Mouse (Mus musculus): ENCODE measurements around the gene Ctnnb1. TPM values are rescaled to one million over a fixed set of nuclear protein-coding genes. Genes with fewer than 3 reads are reported as not detected.

Ctnnb1 gene
- polyA plus RNA-seq, 1 experiment from 2014 or later = 698 TPM

DNA sequence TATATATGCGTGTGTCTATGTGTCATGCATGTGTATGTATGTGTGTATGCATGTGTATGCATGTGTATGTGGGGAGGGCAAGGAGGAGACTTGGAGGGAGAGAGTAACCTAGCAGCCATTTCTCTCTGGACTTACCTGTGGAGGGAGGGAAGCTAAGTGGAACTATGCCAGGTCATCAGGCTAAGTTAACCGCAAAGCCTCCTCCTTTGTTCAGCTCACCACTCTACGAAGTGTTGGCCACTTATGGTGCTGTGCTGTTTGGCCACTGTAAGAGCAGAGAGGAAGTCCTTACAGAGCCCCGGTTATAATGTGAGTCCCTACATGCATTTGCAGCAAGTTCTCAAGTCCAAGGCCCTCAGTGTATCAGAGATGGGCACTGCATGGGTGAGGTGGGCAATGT, 47.8 kb downstream of the Ctnnb1 start:
- H3K36me3 ChIP-seq = no peaks in the 10 kb centered on the region

DNA sequence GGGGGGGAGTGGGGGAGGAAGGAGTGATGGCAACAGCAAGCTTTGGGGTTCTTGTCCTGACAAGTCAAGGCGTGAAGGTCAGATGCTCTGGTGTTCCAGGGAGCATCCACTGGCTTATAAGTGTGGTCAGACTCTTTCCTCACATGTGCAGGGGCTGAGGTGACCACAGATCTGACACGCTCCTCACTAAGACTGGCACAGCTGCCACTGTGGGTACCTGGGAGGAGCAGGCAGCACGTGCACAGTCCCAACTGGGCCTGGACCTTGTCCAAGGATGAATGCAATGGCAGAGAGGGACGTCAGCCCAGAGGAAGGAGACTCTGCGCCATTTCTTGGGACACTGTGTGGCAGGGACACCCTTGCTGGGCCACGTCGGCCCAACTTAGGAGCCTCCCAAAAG, 52.8 kb downstream of the Ctnnb1 start:
- H3K4me3 ChIP-seq = no peak overlapping the region
- peaks cover 32% of the 10 kb centered on the region for H3K4me1 ChIP-seq
- DNase-seq (ENCODE audit: low spot score) = no peak
- 86% methylated on average over 7 of the region's 7 CpGs for WGBS
- no peak overlapping the region for H3K27ac ChIP-seq
- H3K36me3 ChIP-seq = no peaks in the 10 kb centered on the region
- H3K9me3 ChIP-seq (replicated peaks) = no peaks in the 10 kb centered on the region
- no peaks in the 10 kb centered on the region for H3K27me3 ChIP-seq (ENCODE audit: low read depth, poor library complexity, severe bottlenecking)

More for the DNA sequence above, 47.8 kb downstream of the Ctnnb1 start:
- H3K27ac ChIP-seq = no peak overlapping the region
- WGBS = 92% methylated on average over 4 of the region's 4 CpGs
- no peak for DNase-seq (ENCODE audit: low spot score)
- H3K27me3 ChIP-seq (ENCODE audit: low read depth, poor library complexity, severe bottlenecking) = no peaks in the 10 kb centered on the region
- H3K4me3 ChIP-seq = no peak overlapping the region
- no peaks in the 10 kb centered on the region for H3K9me3 ChIP-seq (replicated peaks)
- H3K4me1 ChIP-seq = peaks cover 28% of the 10 kb centered on the region

DNA sequence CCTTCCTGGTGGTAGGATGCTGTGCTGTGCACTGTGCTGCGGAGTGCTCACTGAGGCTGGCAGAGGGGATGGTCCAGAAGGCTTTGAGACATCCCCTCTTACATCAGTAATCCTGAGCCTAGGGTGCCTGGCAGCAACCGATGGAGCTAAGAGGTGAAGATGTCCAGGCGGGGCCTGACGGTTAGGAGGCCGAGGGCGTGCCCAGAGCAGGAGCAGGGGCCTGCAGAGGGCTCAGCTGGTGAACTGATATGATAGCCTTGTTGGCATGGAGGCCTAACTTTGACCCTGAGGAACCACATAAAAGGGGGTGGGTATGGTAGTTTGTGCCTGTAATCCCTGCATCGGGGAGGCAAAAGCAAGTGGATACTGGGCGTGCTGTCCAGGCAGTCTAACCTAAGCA, 54.8 kb downstream of the Ctnnb1 start:
- DNase-seq (ENCODE audit: low spot score) = no peak
- H3K9me3 ChIP-seq (replicated peaks) = no peaks in the 10 kb centered on the region
- H3K4me3 ChIP-seq = no peak overlapping the region
- peaks cover 32% of the 10 kb centered on the region for H3K4me1 ChIP-seq
- H3K27me3 ChIP-seq (ENCODE audit: low read depth, poor library complexity, severe bottlenecking) = no peaks in the 10 kb centered on the region
- 89% methylated on average over 8 of the region's 8 CpGs for WGBS
- no peak overlapping the region for H3K27ac ChIP-seq
- no peaks in the 10 kb centered on the region for H3K36me3 ChIP-seq

DNA sequence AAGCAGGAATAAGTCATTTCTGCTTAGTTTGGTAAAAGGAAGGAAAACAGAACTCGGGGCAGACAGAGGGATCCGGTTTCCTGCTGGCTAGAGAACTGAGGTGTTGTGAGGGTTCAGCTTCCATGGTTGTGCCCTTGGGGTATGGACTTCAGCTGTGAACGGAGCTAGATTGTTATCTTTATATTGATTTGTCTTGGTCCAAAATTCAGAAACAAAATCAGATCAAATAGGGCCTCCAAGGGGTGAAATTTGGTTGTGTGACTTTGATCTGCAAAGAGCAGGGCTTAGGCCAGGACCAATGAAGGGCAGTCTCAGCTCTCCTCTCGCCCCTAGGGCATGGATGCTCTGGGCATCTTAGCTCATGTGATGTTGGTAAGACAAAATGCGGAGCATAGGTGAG, 55.5 kb downstream of the Ctnnb1 start:
- Histone ChIP-seq H3K9me3 (replicated peaks) (no peaks in the 10 kb centered on the region), H3K4me1 (peaks cover 28% of the 10 kb centered on the region), H3K27ac (no peak overlapping the region), H3K27me3 (ENCODE audit: low read depth, poor library complexity, severe bottlenecking) (no peaks in the 10 kb centered on the region), H3K36me3 (no peaks in the 10 kb centered on the region), H3K4me3 (no peak overlapping the region)
- no peak for DNase-seq (ENCODE audit: low spot score)
- 81% methylated on average over 5 of the region's 5 CpGs for WGBS

DNA sequence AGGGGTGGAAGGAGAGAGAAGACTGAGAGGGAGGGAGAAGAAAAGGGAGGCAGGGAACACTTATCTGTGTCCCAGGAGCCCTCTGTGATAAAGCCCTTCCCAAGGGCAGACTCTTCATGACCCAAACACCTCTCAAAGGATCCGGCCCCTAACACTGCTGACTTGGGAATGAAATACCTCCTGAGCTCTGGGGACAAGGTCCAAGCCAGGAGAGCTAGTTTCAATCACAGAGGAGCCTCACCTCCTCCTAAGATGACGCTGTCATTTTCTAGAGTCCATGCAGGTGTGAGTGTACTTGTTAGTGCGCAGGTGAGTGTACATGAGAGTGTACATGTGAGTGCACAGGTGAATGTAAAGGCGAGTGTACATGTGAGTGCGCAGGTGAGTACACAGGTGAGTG, 56.0 kb downstream of the Ctnnb1 start:
- no peaks in the 10 kb centered on the region for H3K36me3 ChIP-seq
- no peak overlapping the region for H3K4me3 ChIP-seq
- DNase-seq (ENCODE audit: low spot score) = no peak
- peaks cover 28% of the 10 kb centered on the region for H3K4me1 ChIP-seq
- H3K27me3 ChIP-seq (ENCODE audit: low read depth, poor library complexity, severe bottlenecking) = no peaks in the 10 kb centered on the region
- WGBS = 90% methylated on average over 5 of the region's 5 CpGs
- no peaks in the 10 kb centered on the region for H3K9me3 ChIP-seq (replicated peaks)
- H3K27ac ChIP-seq = no peak overlapping the region

DNA sequence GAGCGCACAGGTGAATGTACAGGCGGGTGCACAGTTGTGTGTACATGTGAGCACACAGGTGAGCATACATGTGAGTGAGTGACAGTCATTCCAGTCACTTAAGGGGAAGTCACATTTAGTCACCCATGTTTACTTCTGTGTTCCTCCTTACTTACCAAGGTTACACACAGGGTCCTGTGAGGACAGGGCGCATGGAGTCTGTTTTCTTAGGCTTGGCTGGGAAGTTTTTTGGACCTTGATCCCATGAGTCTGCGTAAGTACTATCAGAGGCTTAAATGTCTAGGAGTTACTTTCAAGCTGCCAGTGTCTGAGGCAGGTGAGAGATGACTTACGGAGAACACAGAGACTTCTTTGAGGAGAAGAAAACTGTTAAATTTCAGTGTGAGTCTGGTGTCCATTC, 56.5 kb downstream of the Ctnnb1 start:
- 92% methylated on average over 5 of the region's 5 CpGs for WGBS
- DNase-seq (ENCODE audit: low spot score) = no peak
- H3K9me3 ChIP-seq (replicated peaks) = no peaks in the 10 kb centered on the region
- no peaks in the 10 kb centered on the region for H3K27me3 ChIP-seq (ENCODE audit: low read depth, poor library complexity, severe bottlenecking)
- H3K27ac ChIP-seq = no peak overlapping the region
- H3K36me3 ChIP-seq = no peaks in the 10 kb centered on the region
- no peak overlapping the region for H3K4me3 ChIP-seq
- peaks cover 28% of the 10 kb centered on the region for H3K4me1 ChIP-seq

DNA sequence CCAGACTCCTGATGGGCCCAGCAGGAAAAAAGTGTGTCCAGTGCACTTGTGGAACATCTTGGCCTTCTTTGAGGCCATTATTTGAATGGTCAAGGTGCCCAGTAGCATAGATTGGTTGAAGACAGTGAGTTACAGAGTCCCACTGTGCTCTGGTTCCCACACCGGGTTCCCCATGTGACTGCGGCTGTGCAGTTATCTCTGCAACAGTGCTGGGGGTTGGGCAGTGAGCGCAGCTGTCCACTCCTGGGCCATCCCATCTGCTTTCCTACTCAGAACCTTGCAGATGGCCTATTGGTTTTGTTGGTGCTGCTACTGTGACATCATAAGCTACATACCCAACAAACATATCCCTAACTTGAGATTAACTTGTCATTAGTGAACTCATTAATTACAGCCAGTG, 57.2 kb downstream of the Ctnnb1 start:
- DNase-seq (ENCODE audit: low spot score) = no peak
- H3K27me3 ChIP-seq (ENCODE audit: low read depth, poor library complexity, severe bottlenecking) = no peaks in the 10 kb centered on the region
- H3K9me3 ChIP-seq (replicated peaks) = no peaks in the 10 kb centered on the region
- no peak overlapping the region for H3K4me3 ChIP-seq
- no peak overlapping the region for H3K27ac ChIP-seq
- 89% methylated on average over 3 of the region's 3 CpGs for WGBS
- H3K4me1 ChIP-seq = peaks cover 26% of the 10 kb centered on the region
- H3K36me3 ChIP-seq = no peaks in the 10 kb centered on the region

DNA sequence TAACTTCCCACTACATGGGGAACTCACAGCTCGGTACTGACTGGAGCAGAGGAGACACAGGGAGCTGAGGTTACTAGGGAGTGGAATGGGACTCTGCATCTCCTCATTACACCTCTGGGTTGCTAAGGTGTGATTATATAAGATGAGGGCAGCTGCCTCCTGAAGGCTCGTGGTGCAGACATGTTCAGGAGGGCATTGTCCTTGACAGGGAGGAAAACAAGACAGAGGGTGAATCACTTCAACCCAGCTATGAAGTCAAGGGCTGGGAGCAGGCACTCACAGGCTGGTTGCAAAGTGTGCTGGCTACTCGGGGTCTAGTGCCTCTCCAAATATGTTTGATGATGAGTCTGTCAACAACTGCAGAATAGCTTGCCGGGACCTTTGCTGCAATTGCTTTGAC, 58.0 kb downstream of the Ctnnb1 start:
- Histone ChIP-seq H3K27ac (no peak overlapping the region), H3K9me3 (replicated peaks) (no peaks in the 10 kb centered on the region), H3K4me3 (no peak overlapping the region), H3K4me1 (peaks cover 19% of the 10 kb centered on the region), H3K36me3 (no peaks in the 10 kb centered on the region), H3K27me3 (ENCODE audit: low read depth, poor library complexity, severe bottlenecking) (no peaks in the 10 kb centered on the region)
- DNase-seq (ENCODE audit: low spot score) = no peak
- WGBS = 83% methylated on average over 4 of the region's 4 CpGs

DNA sequence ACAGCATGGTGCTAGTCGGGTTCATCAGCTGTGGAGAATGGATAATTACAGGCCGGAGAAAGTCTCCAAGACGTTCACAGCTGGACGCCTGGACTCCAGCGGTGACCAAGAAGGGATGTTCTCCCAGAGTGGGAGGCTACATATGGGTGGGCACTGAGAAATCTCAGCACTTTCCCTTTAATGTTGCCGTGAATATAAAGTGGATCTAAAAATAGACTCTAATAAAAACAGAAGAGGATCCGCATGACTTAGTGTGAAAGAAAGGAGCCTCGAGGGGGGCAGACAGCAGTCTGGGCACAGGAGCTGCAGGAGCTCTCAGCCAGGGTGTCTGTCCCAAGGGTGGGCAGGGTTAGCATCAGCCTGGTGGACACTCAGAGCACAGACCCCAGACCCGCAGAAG, 59.1 kb downstream of the Ctnnb1 start:
- no peaks in the 10 kb centered on the region for H3K27me3 ChIP-seq (ENCODE audit: low read depth, poor library complexity, severe bottlenecking)
- no peaks in the 10 kb centered on the region for H3K9me3 ChIP-seq (replicated peaks)
- H3K27ac ChIP-seq = no peak overlapping the region
- no peak for DNase-seq (ENCODE audit: low spot score)
- H3K4me1 ChIP-seq = peaks cover 11% of the 10 kb centered on the region
- no peak overlapping the region for H3K4me3 ChIP-seq
- H3K36me3 ChIP-seq = no peaks in the 10 kb centered on the region
- 71% methylated on average over 9 of the region's 9 CpGs for WGBS

DNA sequence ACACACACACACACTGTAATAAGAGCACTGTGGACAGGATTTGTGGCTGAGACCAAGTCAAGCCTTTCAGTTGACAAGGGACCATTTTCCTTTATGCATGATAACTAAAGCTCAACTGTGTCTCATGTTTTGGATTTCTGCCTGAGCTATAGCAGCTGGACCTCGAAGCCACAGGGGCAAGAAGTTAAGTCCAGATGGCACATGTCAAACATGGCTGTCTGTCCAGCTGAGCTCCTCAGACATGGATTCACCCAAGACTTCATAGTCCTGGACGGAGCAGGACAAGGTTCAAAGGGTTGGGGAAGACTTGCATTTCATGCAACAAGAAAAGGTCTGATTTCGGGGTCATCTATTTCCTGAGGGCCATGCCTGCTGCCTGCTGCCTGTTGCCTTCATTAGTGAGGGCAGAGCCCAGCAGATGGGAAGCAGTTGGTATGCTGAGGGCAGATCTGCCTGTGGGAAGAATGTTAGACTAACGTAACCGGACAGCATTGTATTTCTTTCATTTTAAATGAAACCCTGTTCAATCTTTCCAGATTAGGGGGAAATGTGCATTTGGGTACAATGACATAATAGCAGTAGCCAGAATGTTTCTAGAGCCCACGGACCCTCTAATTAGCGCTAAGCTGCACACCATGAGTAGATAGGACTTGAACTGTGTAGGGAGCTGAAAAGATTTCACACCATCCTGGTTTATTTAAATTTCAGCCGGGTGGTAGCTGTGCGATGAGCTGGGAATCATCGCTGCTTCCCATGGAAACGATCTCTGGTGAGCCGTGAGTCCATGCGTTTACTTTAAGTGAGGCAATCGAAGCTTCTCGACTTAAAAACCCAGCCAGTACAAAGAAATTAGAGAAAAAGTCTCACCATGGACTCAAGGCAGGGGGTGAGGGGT, 61.0 kb downstream of the Ctnnb1 start:
- H3K27ac ChIP-seq = no peak overlapping the region
- H3K9me3 ChIP-seq (replicated peaks) = no peaks in the 10 kb centered on the region
- H3K27me3 ChIP-seq (ENCODE audit: low read depth, poor library complexity, severe bottlenecking) = no peaks in the 10 kb centered on the region
- peaks cover 11% of the 10 kb centered on the region; the same call in 1 of the 2 replicates for H3K4me1 ChIP-seq
- DNase-seq (ENCODE audit: low spot score) = no peak
- H3K36me3 ChIP-seq = no peaks in the 10 kb centered on the region
- H3K4me3 ChIP-seq = no peak overlapping the region
- WGBS = 81% methylated on average over 15 of the region's 15 CpGs

DNA sequence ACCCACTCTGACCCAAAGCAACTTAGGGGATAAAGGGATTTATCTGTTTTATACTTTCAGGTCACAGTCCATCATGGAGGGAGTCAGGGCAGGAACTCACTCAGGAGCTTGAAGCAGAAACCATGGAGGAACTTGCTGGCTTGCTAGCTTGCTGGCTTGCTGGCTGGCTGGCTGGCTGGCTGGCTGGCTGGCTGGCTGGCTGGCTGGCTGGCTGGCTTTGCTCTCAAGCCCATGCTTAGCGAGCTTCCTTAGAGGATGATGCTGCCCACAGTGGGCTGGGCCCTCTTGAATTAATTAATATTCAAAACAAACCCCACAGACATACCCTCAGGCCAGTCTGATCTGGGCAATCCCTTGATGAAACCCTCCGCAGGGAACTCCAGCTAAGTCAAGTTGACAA, 62.8 kb downstream of the Ctnnb1 start:
- 82% methylated on average over 2 of the region's 2 CpGs for WGBS
- peaks cover 6% of the 10 kb centered on the region; the same call in 1 of the 2 replicates for H3K4me1 ChIP-seq
- H3K9me3 ChIP-seq (replicated peaks) = no peaks in the 10 kb centered on the region

DNA sequence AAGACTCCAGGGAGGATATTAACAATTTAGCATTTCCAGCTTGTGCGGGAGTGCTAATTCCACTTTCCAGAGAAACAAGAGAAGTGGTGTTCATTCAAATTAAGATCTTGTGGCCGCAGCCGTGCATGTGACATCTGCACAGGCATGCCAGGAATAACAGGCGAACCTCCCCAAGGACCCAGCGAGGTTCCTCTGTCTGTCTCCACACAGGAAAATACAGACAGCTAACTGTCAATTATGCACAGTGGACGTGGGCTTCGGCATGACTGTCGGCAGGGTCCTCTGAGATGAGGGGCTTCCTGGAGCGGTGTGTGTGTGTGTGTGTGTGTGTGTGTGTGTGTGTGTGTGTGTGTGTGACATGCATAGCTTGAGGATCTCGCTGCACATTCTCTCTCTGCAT, 64.0 kb downstream of the Ctnnb1 start:
- no peak for DNase-seq (ENCODE audit: low spot score)
- Histone ChIP-seq H3K4me1 (peaks cover 6% of the 10 kb centered on the region; the same call in 1 of the 2 replicates), H3K27ac (no peak overlapping the region), H3K27me3 (ENCODE audit: low read depth, poor library complexity, severe bottlenecking) (no peaks in the 10 kb centered on the region), H3K36me3 (no peaks in the 10 kb centered on the region), H3K4me3 (no peak overlapping the region), H3K9me3 (replicated peaks) (no peaks in the 10 kb centered on the region)
- WGBS = 81% methylated on average over 10 of the region's 10 CpGs

More for the DNA sequence above, 62.8 kb downstream of the Ctnnb1 start:
- Histone ChIP-seq H3K27ac (no peak overlapping the region), H3K36me3 (no peaks in the 10 kb centered on the region), H3K4me3 (no peak overlapping the region), H3K27me3 (ENCODE audit: low read depth, poor library complexity, severe bottlenecking) (no peaks in the 10 kb centered on the region)
- DNase-seq (ENCODE audit: low spot score) = no peak

DNA sequence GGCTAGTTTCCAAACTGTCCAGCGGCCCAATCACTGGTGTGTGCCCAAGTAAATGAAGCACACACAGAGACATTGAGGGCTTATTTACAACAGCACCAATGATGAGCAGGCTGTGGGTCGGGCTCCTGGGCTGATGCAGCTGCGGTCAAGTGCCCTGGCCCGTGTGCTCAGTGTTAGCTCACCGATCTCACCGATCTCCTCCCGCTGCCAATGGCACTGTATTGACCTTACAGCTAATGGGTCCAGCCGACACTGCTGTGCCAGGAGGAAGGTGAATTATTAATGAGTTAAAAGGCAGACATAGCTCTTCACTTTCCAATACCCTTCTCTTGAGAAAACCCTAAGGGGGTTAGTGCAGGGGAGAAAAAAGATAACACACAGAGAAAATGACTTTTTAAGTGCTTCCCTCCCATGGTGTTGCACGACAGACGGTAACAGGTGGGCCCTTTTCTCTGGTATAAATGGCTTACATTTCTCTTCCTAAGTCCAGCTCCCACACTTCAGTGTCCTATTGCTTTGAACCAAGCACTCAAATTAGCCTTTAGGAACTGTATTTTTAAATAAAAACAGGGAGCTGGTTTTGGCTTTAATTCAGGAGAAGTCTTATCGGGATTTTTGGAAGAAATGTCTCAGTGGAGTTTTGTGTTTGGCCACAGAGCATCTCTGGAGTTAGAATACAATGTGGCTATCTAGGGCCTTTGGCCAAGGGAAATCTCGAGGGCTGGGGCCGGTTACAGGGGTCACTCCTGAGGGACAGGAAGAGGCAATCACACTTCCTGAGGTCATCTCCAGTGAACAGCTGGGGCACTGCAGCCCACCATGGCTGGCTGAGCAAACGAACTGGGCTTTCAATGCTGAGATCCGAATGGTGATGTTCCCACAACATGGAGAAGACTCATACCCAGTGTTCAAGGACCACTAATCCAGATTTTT, 65.5 kb downstream of the Ctnnb1 start:
- H3K9me3 ChIP-seq (replicated peaks) = no peaks in the 10 kb centered on the region
- WGBS = 76% methylated on average over 15 of the region's 15 CpGs
- H3K4me3 ChIP-seq = no peak overlapping the region
- no peaks in the 10 kb centered on the region for H3K36me3 ChIP-seq
- DNase-seq (ENCODE audit: low spot score) = no peak
- no peak overlapping the region for H3K27ac ChIP-seq
- H3K27me3 ChIP-seq (ENCODE audit: low read depth, poor library complexity, severe bottlenecking) = no peaks in the 10 kb centered on the region
- peaks cover 6% of the 10 kb centered on the region; the same call in 1 of the 2 replicates for H3K4me1 ChIP-seq

All from limb, embryonic 10.5 days (tissue).